Mouse (Mus musculus) MEL (cell line): ENCODE measurements around the gene Shroom1. TPM values are rescaled to one million over a fixed set of nuclear protein-coding genes. Genes with fewer than 3 reads are reported as not detected.

Experiments
- DNase-seq: peaks from one replicate; pipeline ENCODE4 v3.0.0; 2011; ENCODE audit warnings: low read depth, low spot score
- H3K27ac ChIP-seq: 2 replicates; pipeline ENCODE4 v1.5.1; 2012; ENCODE audit warnings: low read depth, mild to moderate bottlenecking, control low read depth, low read length, moderate library complexity; ENCODE audit not compliant: control insufficient read depth
- H3K27me3 ChIP-seq, 2 experiments: fragments of 150-350 bp in 1 of 2; sonication (generic) in 1 of 2; 2 replicates each; pipeline ENCODE4 v1.6.1; 2012; ENCODE audit warnings: low read length in 2 of 2, mild to moderate bottlenecking in 2 of 2, improper control_type of control experiment in 1 of 2, moderate library complexity in 1 of 2; ENCODE audit not compliant: insufficient read depth in 2 of 2, control insufficient read depth in 1 of 2
- H3K36me3 ChIP-seq, 2 experiments: 2 replicates each; pipeline ENCODE4 v1.6.1; 2012 to 2014; ENCODE audit warnings: low read length in 2 of 2, improper control_type of control experiment in 1 of 2, inconsistent platforms in 1 of 2, mild to moderate bottlenecking in 1 of 2; ENCODE audit not compliant: insufficient read depth in 2 of 2, control insufficient read depth in 1 of 2
- H3K4me1 ChIP-seq, 2 experiments: fragments of 150-350 bp in 1 of 2; sonication (generic) in 1 of 2; 2 replicates each; pipeline ENCODE4 v1.6.1; 2012; ENCODE audit warnings: low read length in 2 of 2, improper control_type of control experiment in 1 of 2, mild to moderate bottlenecking in 1 of 2; ENCODE audit not compliant: insufficient read depth in 2 of 2, control insufficient read depth in 1 of 2
- H3K4me3 ChIP-seq, 2 experiments: fragments of 150-350 bp in 1 of 2; sonication (generic) in 1 of 2; 2 replicates each; pipeline ENCODE4 v1.5.1; 2012; ENCODE audit warnings: low read depth in 2 of 2, low read length in 2 of 2, mild to moderate bottlenecking in 2 of 2, moderate library complexity in 2 of 2, control low read depth in 1 of 2, improper control_type of control experiment in 1 of 2; ENCODE audit not compliant: control insufficient read depth in 1 of 2, insufficient read depth in 1 of 2
- H3K79me2 ChIP-seq: 2 replicates; pipeline ENCODE4 v1.6.1; 2012; ENCODE audit warnings: mild to moderate bottlenecking, low read length, moderate library complexity; ENCODE audit not compliant: control insufficient read depth, poor library complexity, insufficient read depth
- H3K9ac ChIP-seq: 2 replicates; pipeline ENCODE4 v1.6.1; 2012; ENCODE audit warnings: low read depth, mild to moderate bottlenecking, control low read depth, low read length, moderate library complexity; ENCODE audit not compliant: control insufficient read depth, poor library complexity, severe bottlenecking
- H3K9me3 ChIP-seq: fragments of 150-350 bp; sonication (generic); replicated peaks from 2 replicates; pipeline ENCODE4 v1.6.1; 2012; ENCODE audit warnings: mild to moderate bottlenecking, low read length, improper control_type of control experiment, moderate library complexity; ENCODE audit not compliant: insufficient read depth
- BHLHE40 ChIP-seq: IDR thresholded peaks from 2 replicates; pipeline ENCODE4 v1.6.1; 2012; ENCODE audit warnings: low read depth, mild to moderate bottlenecking, inconsistent platforms, low read length, improper control_type of control experiment, borderline replicate concordance
- CHD2 ChIP-seq: IDR thresholded peaks from 2 replicates; pipeline ENCODE4 v1.6.1; 2011; ENCODE audit warnings: low read length, improper control_type of control experiment
- ELF1 ChIP-seq: IDR thresholded peaks from 2 replicates; pipeline ENCODE4 v1.6.1; 2014; ENCODE audit warnings: low read depth, mild to moderate bottlenecking, inconsistent platforms, low read length, improper control_type of control experiment, moderate library complexity
- EP300 ChIP-seq, 2 experiments: IDR thresholded peaks; 2 replicates each; pipeline ENCODE4 v1.6.1; 2011; ENCODE audit warnings: improper control_type of control experiment in 2 of 2, low read length in 2 of 2, low read depth in 1 of 2, mild to moderate bottlenecking in 1 of 2
- ETS1 ChIP-seq: IDR thresholded peaks from 2 replicates; pipeline ENCODE4 v1.6.1; 2012; ENCODE audit warnings: low read depth, mild to moderate bottlenecking, inconsistent platforms, low read length, improper control_type of control experiment, moderate library complexity
- GABPA ChIP-seq: IDR thresholded peaks from 2 replicates; pipeline ENCODE4 v1.6.1; 2012; ENCODE audit warnings: low read depth, mild to moderate bottlenecking, inconsistent platforms, low read length, improper control_type of control experiment, moderate library complexity
- GATA1 ChIP-seq: IDR thresholded peaks from 2 replicates; pipeline ENCODE4 v1.6.1; 2011; ENCODE audit warnings: low read depth, low read length, improper control_type of control experiment
- HCFC1 ChIP-seq: IDR thresholded peaks from 2 replicates; pipeline ENCODE4 v1.6.1; 2012; ENCODE audit warnings: low read depth, mild to moderate bottlenecking, inconsistent platforms, low read length, improper control_type of control experiment, moderate library complexity
- JUND ChIP-seq: IDR thresholded peaks from 2 replicates; pipeline ENCODE4 v1.6.1; 2011; ENCODE audit warnings: low read depth, mild to moderate bottlenecking, improper control_type of control experiment, low read length
- MAFK ChIP-seq: IDR thresholded peaks from 2 replicates; pipeline ENCODE4 v1.6.1; 2011; ENCODE audit warnings: low read depth, mild to moderate bottlenecking, low read length, improper control_type of control experiment, borderline replicate concordance
- MEF2A ChIP-seq: IDR thresholded peaks from 2 replicates; pipeline ENCODE4 v1.6.1; 2014; ENCODE audit warnings: low read depth, mild to moderate bottlenecking, inconsistent platforms, low read length, improper control_type of control experiment; ENCODE audit not compliant: poor library complexity, insufficient replicate concordance, severe bottlenecking; ENCODE audit errors: extremely low read depth
- MXI1 ChIP-seq: IDR thresholded peaks from 2 replicates; pipeline ENCODE4 v1.6.1; 2011; ENCODE audit warnings: mild to moderate bottlenecking, low read depth, low read length, improper control_type of control experiment
- MYB ChIP-seq: IDR thresholded peaks from 2 replicates; pipeline ENCODE4 v1.6.1; 2011; ENCODE audit warnings: mild to moderate bottlenecking, low read depth, low read length, improper control_type of control experiment
- MYC ChIP-seq: IDR thresholded peaks from 2 replicates; pipeline ENCODE4 v1.6.1; 2011; ENCODE audit warnings: low read depth, mild to moderate bottlenecking, low read length, improper control_type of control experiment, moderate library complexity
- NELFE ChIP-seq: IDR thresholded peaks from 2 replicates; pipeline ENCODE4 v1.6.1; 2011; ENCODE audit warnings: low read depth, low read length, improper control_type of control experiment
- NRF1 ChIP-seq: IDR thresholded peaks from 2 replicates; pipeline ENCODE4 v1.6.1; 2014; ENCODE audit warnings: low read depth, mild to moderate bottlenecking, inconsistent platforms, low read length, improper control_type of control experiment, moderate library complexity; ENCODE audit not compliant: poor library complexity, insufficient read depth, severe bottlenecking
- POLR2A ChIP-seq, 2 experiments: IDR thresholded peaks; 2 replicates each; pipeline ENCODE4 v1.6.1; 2011 to 2012; ENCODE audit warnings: low read length in 2 of 2, mild to moderate bottlenecking in 2 of 2, control low read depth in 1 of 2, improper control_type of control experiment in 1 of 2, low read depth in 1 of 2, moderate library complexity in 1 of 2; ENCODE audit not compliant: control insufficient read depth in 1 of 2, insufficient read depth in 1 of 2, poor library complexity in 1 of 2
- POLR2AphosphoS2 ChIP-seq: IDR thresholded peaks from 2 replicates; pipeline ENCODE4 v1.6.1; 2011; ENCODE audit warnings: low read length, improper control_type of control experiment
- RAD21 ChIP-seq: IDR thresholded peaks from 2 replicates; pipeline ENCODE4 v1.6.1; 2011; ENCODE audit warnings: mild to moderate bottlenecking, low read depth, low read length, improper control_type of control experiment
- SIN3A ChIP-seq: IDR thresholded peaks from 2 replicates; pipeline ENCODE4 v1.6.1; 2012; ENCODE audit warnings: low read length, improper control_type of control experiment, inconsistent platforms
- SMC3 ChIP-seq: IDR thresholded peaks from 2 replicates; pipeline ENCODE4 v1.6.1; 2011; ENCODE audit warnings: low read depth, low read length, improper control_type of control experiment
- TAL1 ChIP-seq: IDR thresholded peaks from 2 replicates; pipeline ENCODE4 v1.6.1; 2012; ENCODE audit warnings: mild to moderate bottlenecking, inconsistent platforms, low read length, moderate library complexity, mixed read lengths
- TBP ChIP-seq: IDR thresholded peaks from 2 replicates; pipeline ENCODE4 v1.8.0; 2011; ENCODE audit warnings: low read depth, low read length, improper control_type of control experiment
- TCF12 ChIP-seq: IDR thresholded peaks from 2 replicates; pipeline ENCODE4 v1.6.1; 2014; ENCODE audit warnings: low read depth, mild to moderate bottlenecking, inconsistent platforms, low read length, improper control_type of control experiment, moderate library complexity
- UBTF ChIP-seq: IDR thresholded peaks from 2 replicates; pipeline ENCODE4 v1.6.1; 2012; ENCODE audit warnings: low read depth, mild to moderate bottlenecking, inconsistent platforms, low read length, improper control_type of control experiment, moderate library complexity, borderline replicate concordance; ENCODE audit not compliant: insufficient read depth
- USF2 ChIP-seq, 2 experiments: IDR thresholded peaks; 2 replicates each; pipeline ENCODE4 v1.6.1; 2011 to 2012; ENCODE audit warnings: improper control_type of control experiment in 2 of 2, low read length in 2 of 2, borderline replicate concordance in 1 of 2, inconsistent platforms in 1 of 2, low read depth in 1 of 2, mild to moderate bottlenecking in 1 of 2; ENCODE audit not compliant: insufficient read depth in 1 of 2
- ZKSCAN1 ChIP-seq: IDR thresholded peaks from 2 replicates; pipeline ENCODE4 v1.6.1; 2012; ENCODE audit warnings: low read depth, mild to moderate bottlenecking, inconsistent platforms, low read length, improper control_type of control experiment, moderate library complexity
- ZMIZ1 ChIP-seq: IDR thresholded peaks from 2 replicates; pipeline ENCODE4 v1.6.1; 2012; ENCODE audit warnings: low read depth, mild to moderate bottlenecking, inconsistent platforms, low read length, improper control_type of control experiment, moderate library complexity
- ZNF384 ChIP-seq: IDR thresholded peaks from 2 replicates; pipeline ENCODE4 v1.6.1; 2012; ENCODE audit warnings: low read depth, mild to moderate bottlenecking, inconsistent platforms, low read length, improper control_type of control experiment
- polyA plus RNA-seq, 2 experiments: library from polyadenylated mRNA; stranded (reverse) in 1 of 2; unstranded in 1 of 2; fragments of >175 nt in 1 of 2; fragments of >200 nt in 1 of 2; gene quantifications; 2 replicates each; pipeline versions ENCODE4 v1.2.1 to v1.2.4; 2012; ENCODE audit warnings: low replicate concordance in 2 of 2, low read depth in 1 of 2; ENCODE audit not compliant: insufficient read length in 2 of 2, insufficient read depth in 1 of 2, missing spikeins in 1 of 2
- total RNA-seq: library from RNA; depleted of rRNA; stranded (reverse); fragments of 300-350 nt; gene quantifications from 2 replicates; pipeline ENCODE4 v1.2.3, GENCODE M21; 2012

Shroom1 gene
- total and polyA plus RNA-seq, 3 experiments: 0.19 TPM; not detected in 2

GRCm38 (mm10) chr11:53430300-53430669 lies 26.7 kb upstream of the Shroom1 start:
- Histone ChIP-seq H3K4me1 (peaks cover 8 to 30% of the 10 kb centered on the region in 2 experiments), H3K79me2 (peaks cover 14% of the 10 kb centered on the region)

GRCm38 (mm10) chr11:53430670-53431346 lies 26.2 kb upstream of the Shroom1 start, which contains the start of the genes Uqcrq and Gdf9:
Gene Uqcrq (minus strand): TSS chr11:53430831.
Gene Gdf9 (plus strand): TSS chr11:53431023.
- Histone ChIP-seq H3K9ac (peak within 1 kb of the TSS; percentile 95), H3K79me2 (peaks cover 14% of the 10 kb centered on the region), H3K27ac (peak within 1 kb of the TSS; percentile 83), H3K4me3 (peak within 1 kb of the TSS; percentile 89 to 94), H3K36me3 (peaks cover 7 to 30% of the 10 kb centered on the region in 2 experiments), H3K4me1 (peaks cover 8 to 30% of the 10 kb centered on the region in 2 experiments), H3K9me3 (no peaks in the 10 kb centered on the region), H3K27me3 (no peaks in the 10 kb centered on the region)
- DNase-seq: peak; percentile 100
- TF ChIP-seq USF2 (IDR thresholded peaks at IDR 0.05; ENCODE audit: borderline replicate concordance in 1 of 2, insufficient read depth in 1 of 2, low read depth in 1 of 2, low read length in 2 of 2) (no peak), RAD21 (no peak), HCFC1 (peak; percentile 96), SMC3 (no peak), UBTF (no peak), ZNF384 (peak; percentile 100), ELF1 (peak; percentile 94), MYC (peak; percentile 77), MXI1 (peak; percentile 94), POLR2A (IDR thresholded peaks at IDR 0.05; ENCODE audit: control insufficient read depth in 1 of 2, insufficient read depth in 1 of 2, low read depth in 1 of 2, low read length in 2 of 2, poor library complexity in 1 of 2) (peak; percentile 94 to 98), ZKSCAN1 (no peak; the same call in 1 of the 2 replicates), TCF12 (peak; percentile 77), GABPA (no peak), SIN3A (peak; percentile 97), ETS1 (no peak; the same call in 1 of the 2 replicates), MAFK (no peak), TBP (peak; percentile 96), EP300 (IDR thresholded peaks at IDR 0.05; ENCODE audit: low read depth in 1 of 2, low read length in 2 of 2) (peak in 1 of 2 experiments; percentile 4; a peak in 1 of 4 replicates), GATA1 (no peak), ZMIZ1 (peak; percentile 85), JUND (no peak), BHLHE40 (peak; percentile 49; the same call in 1 of the 2 replicates), CHD2 (no peak), POLR2AphosphoS2 (peak; percentile 90), MEF2A (no peak), TAL1 (no peak), NELFE (peak; percentile 98), MYB (peak; percentile 26; the same call in 1 of the 2 replicates)

More at GRCm38 (mm10) chr11:53430300-53430669, 26.7 kb upstream of the Shroom1 start:
- no peak for DNase-seq
- H3K9me3 ChIP-seq: no peaks in the 10 kb centered on the region
- TF ChIP-seq NRF1 (peak; percentile 31; the same call in 1 of the 2 replicates), GATA1 (peak; percentile 51), MYB (0 out of 2 replicates have a peak, but pooled peaks have one; percentile 14), HCFC1 (no peak), EP300 (IDR thresholded peaks at IDR 0.05; ENCODE audit: low read depth in 1 of 2, low read length in 2 of 2) (no peak)
- no peaks in the 10 kb centered on the region for H3K27me3 ChIP-seq
- peak overlapping the region; percentile 76 for H3K27ac ChIP-seq
- H3K36me3 ChIP-seq: peaks cover 7 to 30% of the 10 kb centered on the region in 2 experiments
- H3K4me3 ChIP-seq: peak overlapping the region; percentile 89 to 94
- H3K9ac ChIP-seq: peak overlapping the region; percentile 95
